Mouse (Mus musculus) ES-Bruce4 (cell line): Measurements from ENCODE around the gene Pmm1. TPM values are rescaled to one million over a fixed set of nuclear protein-coding genes. Genes with fewer than 3 reads are reported as not detected.

ENCODE experiments used
- H3K27ac ChIP-seq: 2 replicates; pipeline ENCODE4 v1.5.1; 2012; ENCODE audit warnings: low read length, inconsistent platforms; ENCODE audit not compliant: insufficient read depth
- H3K27me3 ChIP-seq: 2 replicates; pipeline ENCODE4 v1.6.1; 2012; ENCODE audit warnings: mild to moderate bottlenecking, low read length, inconsistent platforms; ENCODE audit not compliant: control insufficient read depth, poor library complexity, insufficient read depth, severe bottlenecking
- H3K36me3 ChIP-seq: 2 replicates; pipeline ENCODE4 v1.6.1; 2012; ENCODE audit warnings: inconsistent platforms, mild to moderate bottlenecking, low read length, moderate library complexity; ENCODE audit not compliant: control insufficient read depth, poor library complexity, insufficient read depth, severe bottlenecking
- H3K4me1 ChIP-seq: one replicate; pipeline ENCODE4 v1.8.1; 2011; ENCODE audit warnings: low read length; ENCODE audit not compliant: control insufficient read depth, insufficient read depth
- H3K4me3 ChIP-seq: 2 replicates; pipeline ENCODE4 v1.5.1; 2011; ENCODE audit warnings: low read depth, mild to moderate bottlenecking, low read length
- H3K9ac ChIP-seq: 2 replicates; pipeline ENCODE4 v1.6.1; 2012; ENCODE audit warnings: low read depth, mild to moderate bottlenecking, inconsistent platforms; ENCODE audit not compliant: poor library complexity, severe bottlenecking
- H3K9me3 ChIP-seq: replicated peaks from 2 replicates; pipeline ENCODE4 v1.6.1; 2012; ENCODE audit warnings: mild to moderate bottlenecking, low read length, inconsistent platforms; ENCODE audit not compliant: control insufficient read depth, poor library complexity, insufficient read depth, severe bottlenecking
- CTCF ChIP-seq: IDR thresholded peaks from one replicate; pipeline ENCODE4 v1.8.1; 2011; ENCODE audit warnings: low read depth, low read length
- EP300 ChIP-seq: IDR thresholded peaks from 2 replicates; pipeline ENCODE4 v1.6.1; 2011; ENCODE audit warnings: low read depth, low read length; ENCODE audit not compliant: insufficient read depth
- POLR2A ChIP-seq: IDR thresholded peaks from one replicate; pipeline ENCODE4 v1.8.1; 2011; ENCODE audit warnings: low read length; ENCODE audit not compliant: insufficient read depth
- polyA plus RNA-seq: library from polyadenylated mRNA; stranded (reverse); fragments of >200 nt; gene quantifications from 2 replicates; pipeline ENCODE4 v1.2.4, GENCODE M21; 2011; ENCODE audit warnings: low read depth; ENCODE audit not compliant: missing spikeins, insufficient read depth, insufficient read length

Pmm1 gene
- polyA plus RNA-seq, 1 experiment: 338 TPM

- no peak overlapping the region for H3K9ac ChIP-seq
- H3K4me1 ChIP-seq: peaks cover 2% of the 10 kb centered on the region
- no peaks in the 10 kb centered on the region for H3K9me3 ChIP-seq
- TF ChIP-seq EP300 (no peak), CTCF (no peak), POLR2A (no peak)
- no peaks in the 10 kb centered on the region for H3K27me3 ChIP-seq
- H3K36me3 ChIP-seq: peaks cover 84% of the 10 kb centered on the region
- no peak overlapping the region for H3K4me3 ChIP-seq
- H3K27ac ChIP-seq: no peak overlapping the region
Observed at GRCm38 (mm10) chr15:81954716-81955115, 6.0 kb downstream of the Pmm1 start.

- Histone ChIP-seq H3K4me3 (no peak overlapping the region), H3K4me1 (peaks cover 2% of the 10 kb centered on the region), H3K36me3 (peaks cover 82% of the 10 kb centered on the region), H3K9ac (no peak overlapping the region), H3K9me3 (no peaks in the 10 kb centered on the region), H3K27me3 (no peaks in the 10 kb centered on the region), H3K27ac (no peak overlapping the region)
- no peak for TF ChIP-seq CTCF
- no peak for TF ChIP-seq POLR2A
- no peak for TF ChIP-seq EP300
Observed at GRCm38 (mm10) chr15:81954151-81954583, 6.6 kb downstream of the Pmm1 start.

- Histone ChIP-seq H3K4me3 (no peak overlapping the region), H3K4me1 (peaks cover 2% of the 10 kb centered on the region), H3K27me3 (no peaks in the 10 kb centered on the region), H3K9ac (no peak overlapping the region), H3K27ac (0 out of 2 replicates have a peak overlapping the region, but pooled peaks have one; percentile 23), H3K36me3 (peaks cover 63% of the 10 kb centered on the region), H3K9me3 (no peaks in the 10 kb centered on the region)
- TF ChIP-seq POLR2A (no peak), EP300 (no peak), CTCF (no peak)
Observed at GRCm38 (mm10) chr15:81952310-81952709, 8.4 kb downstream of the Pmm1 start.

- H3K9ac ChIP-seq: no peak overlapping the region
- peaks cover 51% of the 10 kb centered on the region for H3K36me3 ChIP-seq
- no peak for TF ChIP-seq EP300
- no peak for TF ChIP-seq POLR2A
- no peak for TF ChIP-seq CTCF
- H3K9me3 ChIP-seq: no peaks in the 10 kb centered on the region
- H3K27ac ChIP-seq: no peak overlapping the region
- H3K4me3 ChIP-seq: no peak overlapping the region
- no peaks in the 10 kb centered on the region for H3K27me3 ChIP-seq
- no peaks in the 10 kb centered on the region for H3K4me1 ChIP-seq
Observed at GRCm38 (mm10) chr15:81951159-81951558, 9.6 kb downstream of the Pmm1 start.

- H3K27me3 ChIP-seq: no peaks in the 10 kb centered on the region
- no peak overlapping the region for H3K9ac ChIP-seq
- no peak overlapping the region for H3K4me3 ChIP-seq
- TF ChIP-seq EP300 (no peak), POLR2A (no peak), CTCF (no peak)
- no peaks in the 10 kb centered on the region for H3K4me1 ChIP-seq
- peaks cover 47% of the 10 kb centered on the region for H3K36me3 ChIP-seq
- H3K9me3 ChIP-seq: no peaks in the 10 kb centered on the region
- no peak overlapping the region for H3K27ac ChIP-seq
Observed at GRCm38 (mm10) chr15:81950716-81951115, 10.0 kb downstream of the Pmm1 start.

GRCm38 (mm10) chr15:81949476-81950131 is 11.1 kb downstream of the Pmm1 start:
- no peaks in the 10 kb centered on the region for H3K27me3 ChIP-seq
- peaks cover 36% of the 10 kb centered on the region for H3K36me3 ChIP-seq
- TF ChIP-seq EP300 (no peak), POLR2A (no peak), CTCF (no peak)
- H3K27ac ChIP-seq: no peak overlapping the region
- H3K9ac ChIP-seq: no peak overlapping the region
- no peaks in the 10 kb centered on the region for H3K4me1 ChIP-seq
- H3K4me3 ChIP-seq: no peak overlapping the region
- H3K9me3 ChIP-seq: no peaks in the 10 kb centered on the region
